Mouse (Mus musculus): ENCODE results near the gene Metrnl. TPM values are rescaled to one million over a fixed set of nuclear protein-coding genes. Genes with fewer than 3 reads are reported as not detected.

The Metrnl gene
- polyA plus RNA-seq, 1 experiment from 2014 or later, result 23.6 TPM

DNA sequence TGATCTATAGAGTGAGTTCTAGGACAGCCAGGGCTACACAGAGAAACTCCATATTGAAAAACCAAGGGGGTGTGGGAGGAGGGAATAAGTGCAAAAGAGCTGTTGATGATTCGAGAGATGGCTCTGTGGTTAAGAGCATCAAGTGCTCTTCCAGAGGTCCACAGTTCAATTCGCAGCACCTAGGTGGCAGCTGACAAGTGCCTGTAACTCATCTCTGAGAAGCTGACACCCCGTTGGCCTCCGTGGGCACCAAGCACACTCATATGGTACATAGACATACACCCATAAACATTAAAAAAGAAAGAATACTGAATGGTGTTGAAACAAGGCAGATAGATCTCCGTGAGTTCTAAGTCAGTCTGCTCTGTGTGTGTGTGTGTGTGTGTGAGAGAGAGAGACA is 32.6 kb upstream of the Metrnl start:
- Histone ChIP-seq H3K36me3 (ENCODE audit: insufficient read depth, low read length) (no peaks in the 10 kb centered on the region), H3K27ac (ENCODE audit: low read length) (no peak overlapping the region), H3K27me3 (replicated peaks; ENCODE audit: insufficient read depth, low read length) (no peaks in the 10 kb centered on the region), H3K4me3 (ENCODE audit: low read depth, low read length) (no peak overlapping the region), H3K4me2 (replicated peaks; ENCODE audit: low read depth, low read length) (no peak overlapping the region), H3K4me1 (ENCODE audit: insufficient read depth, low read depth, low read length) (peaks cover 4% of the 10 kb centered on the region; the same call in 1 of the 2 replicates), H3K9ac (replicated peaks; ENCODE audit: low read depth) (no peak overlapping the region), H3K9me3 (ENCODE audit: low read length) (no peaks in the 10 kb centered on the region)
- TF ChIP-seq CTCF (IDR thresholded peaks at IDR 0.05) (no peak), EP300 (IDR thresholded peaks at IDR 0.05) (no peak)
- no peak for DNase-seq (ENCODE audit: low spot score)
- 83% methylated on average over 5 of the region's 5 CpGs for WGBS
- no peak for ATAC-seq

GRCm38 (mm10) chr11:121670926-121671325 is 30.4 kb upstream of the Metrnl start:
- H3K36me3 ChIP-seq (ENCODE audit: insufficient read depth, low read length), result no peaks in the 10 kb centered on the region
- TF ChIP-seq EP300 (IDR thresholded peaks at IDR 0.05), result no peak
- no peak for TF ChIP-seq CTCF (IDR thresholded peaks at IDR 0.05)
- no peak overlapping the region for H3K4me3 ChIP-seq (ENCODE audit: low read depth, low read length)
- H3K27ac ChIP-seq (ENCODE audit: low read length), result no peak overlapping the region
- ATAC-seq (no peak), DNase-seq (ENCODE audit: low spot score) (no peak)
- WGBS, result 94% methylated on average over 5 of the region's 5 CpGs
- peaks cover 4% of the 10 kb centered on the region; the same call in 1 of the 2 replicates for H3K4me1 ChIP-seq (ENCODE audit: insufficient read depth, low read depth, low read length)
- H3K9ac ChIP-seq (replicated peaks; ENCODE audit: low read depth), result no peak overlapping the region
- no peak overlapping the region for H3K4me2 ChIP-seq (replicated peaks; ENCODE audit: low read depth, low read length)
- no peaks in the 10 kb centered on the region for H3K27me3 ChIP-seq (replicated peaks; ENCODE audit: insufficient read depth, low read length)
- no peaks in the 10 kb centered on the region for H3K9me3 ChIP-seq (ENCODE audit: low read length)

- Histone ChIP-seq H3K4me3 (ENCODE audit: low read depth, low read length) (peak overlapping the region; percentile 54), H3K4me1 (ENCODE audit: insufficient read depth, low read depth, low read length) (peaks cover 4% of the 10 kb centered on the region; the same call in 1 of the 2 replicates), H3K27me3 (replicated peaks; ENCODE audit: insufficient read depth, low read length) (no peaks in the 10 kb centered on the region), H3K27ac (ENCODE audit: low read length) (peak overlapping the region; percentile 85), H3K4me2 (replicated peaks; ENCODE audit: low read depth, low read length) (peak overlapping the region; percentile 83), H3K9me3 (ENCODE audit: low read length) (no peaks in the 10 kb centered on the region), H3K36me3 (ENCODE audit: insufficient read depth, low read length) (no peaks in the 10 kb centered on the region), H3K9ac (replicated peaks; ENCODE audit: low read depth) (peak overlapping the region; percentile 39)
- 2% methylated on average over 21 of the region's 22 CpGs for WGBS
- TF ChIP-seq CTCF (IDR thresholded peaks at IDR 0.05) (no peak), EP300 (IDR thresholded peaks at IDR 0.05) (no peak)
- ATAC-seq, result no peak
- DNase-seq (ENCODE audit: low spot score), result peak; percentile 15
Measured at GRCm38 (mm10) chr11:121672312-121672989, 28.9 kb upstream of the Metrnl start.

- Histone ChIP-seq H3K9me3 (ENCODE audit: low read length) (no peaks in the 10 kb centered on the region), H3K4me2 (replicated peaks; ENCODE audit: low read depth, low read length) (peak within 1 kb of the TSS; percentile 83), H3K4me3 (ENCODE audit: low read depth, low read length) (peak within 1 kb of the TSS; percentile 54), H3K9ac (replicated peaks; ENCODE audit: low read depth) (peak within 1 kb of the TSS; percentile 39), H3K4me1 (ENCODE audit: insufficient read depth, low read depth, low read length) (peaks cover 4% of the 10 kb centered on the region; the same call in 1 of the 2 replicates), H3K36me3 (ENCODE audit: insufficient read depth, low read length) (no peaks in the 10 kb centered on the region), H3K27me3 (replicated peaks; ENCODE audit: insufficient read depth, low read length) (no peaks in the 10 kb centered on the region), H3K27ac (ENCODE audit: low read length) (peak within 1 kb of the TSS; percentile 85)
- ATAC-seq (peak; percentile 100), DNase-seq (ENCODE audit: low spot score) (peak; percentile 99)
- WGBS, result 2% methylated on average over 46 of the region's 46 CpGs
- TF ChIP-seq EP300 (IDR thresholded peaks at IDR 0.05) (no peak; the same call in 1 of the 2 replicates), CTCF (IDR thresholded peaks at IDR 0.05) (peak; percentile 56)
Measured at GRCm38 (mm10) chr11:121672990-121673572, 28.3 kb upstream of the Metrnl start, which contains the start of gene B3gntl1. TSS of gene B3gntl1 (minus strand) at chr11:121673153.

- H3K4me2 ChIP-seq (replicated peaks; ENCODE audit: low read depth, low read length), result peak overlapping the region; percentile 83
- H3K9ac ChIP-seq (replicated peaks; ENCODE audit: low read depth), result peak overlapping the region; percentile 39; the same call in 1 of the 2 replicates
- TF ChIP-seq EP300 (IDR thresholded peaks at IDR 0.05), result 0 out of 2 replicates have a peak, but pooled peaks have one; percentile 37
- TF ChIP-seq CTCF (IDR thresholded peaks at IDR 0.05), result no peak
- peak overlapping the region; percentile 85 for H3K27ac ChIP-seq (ENCODE audit: low read length)
- H3K4me1 ChIP-seq (ENCODE audit: insufficient read depth, low read depth, low read length), result peaks cover 4% of the 10 kb centered on the region; the same call in 1 of the 2 replicates
- DNase-seq (ENCODE audit: low spot score) (no peak), ATAC-seq (no peak)
- H3K4me3 ChIP-seq (ENCODE audit: low read depth, low read length), result peak overlapping the region; percentile 54
- H3K27me3 ChIP-seq (replicated peaks; ENCODE audit: insufficient read depth, low read length), result no peaks in the 10 kb centered on the region
- no peaks in the 10 kb centered on the region for H3K9me3 ChIP-seq (ENCODE audit: low read length)
- WGBS, result 65% methylated on average over 7 of the region's 7 CpGs
- H3K36me3 ChIP-seq (ENCODE audit: insufficient read depth, low read length), result no peaks in the 10 kb centered on the region
Measured at GRCm38 (mm10) chr11:121673629-121674028, 27.7 kb upstream of the Metrnl start.

- Histone ChIP-seq H3K36me3 (ENCODE audit: insufficient read depth, low read length) (no peaks in the 10 kb centered on the region), H3K4me2 (replicated peaks; ENCODE audit: low read depth, low read length) (no peak overlapping the region), H3K27me3 (replicated peaks; ENCODE audit: insufficient read depth, low read length) (no peaks in the 10 kb centered on the region), H3K4me1 (ENCODE audit: insufficient read depth, low read depth, low read length) (peaks cover 4% of the 10 kb centered on the region; the same call in 1 of the 2 replicates), H3K9ac (replicated peaks; ENCODE audit: low read depth) (no peak overlapping the region), H3K9me3 (ENCODE audit: low read length) (no peaks in the 10 kb centered on the region), H3K27ac (ENCODE audit: low read length) (no peak overlapping the region), H3K4me3 (ENCODE audit: low read depth, low read length) (no peak overlapping the region)
- ATAC-seq, result no peak
- no peak for DNase-seq (ENCODE audit: low spot score)
- no peak for TF ChIP-seq CTCF (IDR thresholded peaks at IDR 0.05)
- no peak for TF ChIP-seq EP300 (IDR thresholded peaks at IDR 0.05)
- 92% methylated on average over 2 of the region's 2 CpGs for WGBS
Measured at GRCm38 (mm10) chr11:121676836-121677235, 24.5 kb upstream of the Metrnl start.
